Mouse (Mus musculus) forebrain, embryonic 10.5 days (tissue): ENCODE measurements around the gene Tmem229b. TPM values are rescaled to one million over a fixed set of nuclear protein-coding genes. Genes with fewer than 3 reads are reported as not detected.
"Not testable (repeated sequence)": the region's sequence is repeated elsewhere in the genome, so short reads cannot be mapped to it uniquely, and the experiment has no call there.

ENCODE experiments used
- DNase-seq: peaks from one replicate; pipeline ENCODE4 v3.0.0-alpha.2; 2017; ENCODE audit warnings: low spot score; ENCODE audit errors: extremely low spot score
- H3K27ac ChIP-seq: fragments of 300-500 bp; sonication (generic); 2 replicates; pipeline ENCODE4 v1.5.1; 2016; ENCODE audit warnings: mild to moderate bottlenecking
- H3K27me3 ChIP-seq: fragments of 300-500 bp; sonication (generic); 2 replicates; pipeline ENCODE4 v1.6.1; 2016; ENCODE audit warnings: mild to moderate bottlenecking; ENCODE audit not compliant: poor library complexity, severe bottlenecking
- H3K36me3 ChIP-seq: fragments of 300-500 bp; sonication (generic); replicated peaks from 2 replicates; pipeline ENCODE4 v1.6.1; 2016; ENCODE audit warnings: mild to moderate bottlenecking, moderate library complexity
- H3K4me1 ChIP-seq: fragments of 300-500 bp; sonication (generic); 2 replicates; pipeline ENCODE4 v1.6.1; 2016
- H3K4me3 ChIP-seq: fragments of 300-500 bp; sonication (generic); 2 replicates; pipeline ENCODE4 v1.5.1; 2016; ENCODE audit warnings: mild to moderate bottlenecking, moderate library complexity
- H3K9me3 ChIP-seq: fragments of 300-500 bp; sonication (generic); 2 replicates; pipeline ENCODE4 v1.6.1; 2016; ENCODE audit warnings: mild to moderate bottlenecking, moderate library complexity
- WGBS: fragments of 180-500 bp; shearing (Covaris S2); methylation state at CpG from one replicate; pipeline ENCODE4 v1.1.7; 2016; 5-methylcytosine and 5-hydroxymethylcytosine counted together
- polyA plus RNA-seq: library from polyadenylated mRNA; unstranded; fragments of >200 nt; fragmentation: Nextera tagmentation; extraction: Ambion mirVana; gene quantifications from 2 replicates; pipeline ENCODE4 v1.2.1, GENCODE M21; 2016

Tmem229b gene
- polyA plus RNA-seq, 1 experiment from 2014 or later: 5.0 TPM

- DNase-seq: no peak
- Histone ChIP-seq H3K27me3 (no peaks in the 10 kb centered on the region), H3K4me1 (peaks cover 5% of the 10 kb centered on the region; the same call in 1 of the 2 replicates), H3K9me3 (no peaks in the 10 kb centered on the region), H3K4me3 (no peak overlapping the region), H3K36me3 (no peaks in the 10 kb centered on the region), H3K27ac (no peak overlapping the region)
- WGBS: 62% methylated on average over 2 of the region's 2 CpGs
Measured at GRCm38 (mm10) chr12:78971649-78972048, 35.8 kb downstream of the Tmem229b start.

DNA sequence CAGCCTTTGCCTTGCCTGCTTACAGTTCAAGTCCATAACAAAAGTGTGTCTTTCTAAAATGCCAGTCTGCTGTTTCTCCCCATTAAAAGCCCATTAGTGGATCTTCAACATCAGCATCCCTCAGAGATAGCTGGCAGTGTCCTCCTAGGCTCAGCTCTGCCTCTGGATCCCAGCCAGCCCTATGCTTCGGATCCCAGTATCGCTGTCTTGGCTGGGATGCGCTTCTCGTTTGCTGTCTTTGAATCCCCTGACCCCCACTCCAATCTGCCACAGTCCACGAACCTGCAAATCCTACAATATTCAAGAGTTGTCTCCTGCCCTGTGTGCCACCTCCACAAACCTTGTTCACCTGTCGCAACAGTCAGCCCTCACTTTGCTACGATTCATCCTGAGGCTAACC is 36.7 kb downstream of the Tmem229b start:
- Histone ChIP-seq H3K27me3 (no peaks in the 10 kb centered on the region), H3K4me1 (peaks cover 5% of the 10 kb centered on the region; the same call in 1 of the 2 replicates), H3K27ac (no peak overlapping the region), H3K9me3 (no peaks in the 10 kb centered on the region), H3K4me3 (no peak overlapping the region), H3K36me3 (no peaks in the 10 kb centered on the region)
- DNase-seq: no peak
- 88% methylated on average over 7 of the region's 7 CpGs for WGBS

- H3K4me1 ChIP-seq: not testable (repeated sequence)
- WGBS: 91% methylated on average over 11 of the region's 11 CpGs
Measured at GRCm38 (mm10) chr12:78964496-78964895, 42.9 kb downstream of the Tmem229b start.

GRCm38 (mm10) chr12:78956405-78956804 is 51.0 kb downstream of the Tmem229b start:
- Histone ChIP-seq H3K27me3 (no peaks in the 10 kb centered on the region), H3K4me1 (no peaks in the 10 kb centered on the region), H3K9me3 (peaks cover 16% of the 10 kb centered on the region; the same call in 1 of the 2 replicates), H3K27ac (no peak overlapping the region), H3K36me3 (no peaks in the 10 kb centered on the region), H3K4me3 (no peak overlapping the region)
- WGBS: 85% methylated on average over 4 of the region's 4 CpGs
- DNase-seq: no peak

More at GRCm38 (mm10) chr12:78964496-78964895, 42.9 kb downstream of the Tmem229b start:
- not testable (repeated sequence) for H3K27me3 ChIP-seq, H3K4me3 ChIP-seq, H3K9me3 ChIP-seq, H3K27ac ChIP-seq, H3K36me3 ChIP-seq, DNase-seq

DNA sequence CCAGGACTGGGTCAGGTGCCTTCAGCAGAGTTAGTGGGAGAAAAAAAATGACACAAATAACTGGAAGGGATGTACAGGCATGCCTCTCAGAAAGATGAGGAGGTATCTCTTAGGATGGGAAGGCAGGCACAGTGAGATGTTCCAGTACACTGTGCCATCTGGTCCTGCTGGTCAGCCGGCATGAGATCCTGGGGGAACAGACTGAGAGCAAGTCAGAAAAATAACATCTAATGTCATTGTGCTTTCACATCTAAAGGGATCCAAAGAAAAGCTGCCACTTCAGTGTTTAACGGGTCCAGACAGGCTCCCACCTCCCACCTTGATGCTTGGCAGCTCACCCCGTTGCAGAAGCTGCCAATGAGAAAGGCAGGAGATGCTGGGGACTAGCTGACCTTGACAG is 54.9 kb downstream of the Tmem229b start:
- WGBS: 69% methylated on average over 3 of the region's 3 CpGs
- H3K9me3 ChIP-seq: peaks cover 16% of the 10 kb centered on the region; the same call in 1 of the 2 replicates
- H3K27me3 ChIP-seq: no peaks in the 10 kb centered on the region
- H3K36me3 ChIP-seq: no peaks in the 10 kb centered on the region
- H3K4me3 ChIP-seq: no peak overlapping the region
- H3K27ac ChIP-seq: no peak overlapping the region
- DNase-seq: no peak
- peaks cover 5% of the 10 kb centered on the region for H3K4me1 ChIP-seq

- H3K36me3 ChIP-seq: no peaks in the 10 kb centered on the region
- H3K9me3 ChIP-seq: peaks cover 14% of the 10 kb centered on the region; the same call in 1 of the 2 replicates
- H3K27ac ChIP-seq: no peak overlapping the region
- DNase-seq: no peak
- H3K27me3 ChIP-seq: no peaks in the 10 kb centered on the region
- 77% methylated on average over 11 of the region's 11 CpGs for WGBS
- H3K4me3 ChIP-seq: no peak overlapping the region
- H3K4me1 ChIP-seq: peaks cover 5% of the 10 kb centered on the region
Measured at GRCm38 (mm10) chr12:78952053-78952452, 55.4 kb downstream of the Tmem229b start.

DNA sequence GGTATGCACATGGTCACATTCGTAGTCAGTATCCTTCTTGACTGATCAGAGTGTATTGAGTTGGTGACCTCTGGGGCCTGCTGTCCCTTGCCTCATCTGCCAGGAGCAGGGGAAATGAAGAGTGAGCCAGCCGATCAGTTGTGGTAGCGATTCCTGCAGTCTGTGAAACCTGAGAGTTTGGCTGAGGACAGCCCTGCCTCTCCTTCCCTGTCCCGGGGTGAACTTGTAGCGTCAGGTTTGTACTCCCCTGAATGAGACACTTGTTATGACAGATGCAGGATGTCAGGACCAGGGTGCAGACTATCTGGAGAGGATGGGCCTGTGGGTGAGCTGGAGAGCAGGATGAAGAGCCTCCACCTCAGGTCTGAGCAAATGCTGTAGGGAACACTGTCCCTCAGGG is 59.8 kb downstream of the Tmem229b start:
- DNase-seq: no peak
- 73% methylated on average over 5 of the region's 5 CpGs for WGBS
- peaks cover 5% of the 10 kb centered on the region for H3K4me1 ChIP-seq

DNA sequence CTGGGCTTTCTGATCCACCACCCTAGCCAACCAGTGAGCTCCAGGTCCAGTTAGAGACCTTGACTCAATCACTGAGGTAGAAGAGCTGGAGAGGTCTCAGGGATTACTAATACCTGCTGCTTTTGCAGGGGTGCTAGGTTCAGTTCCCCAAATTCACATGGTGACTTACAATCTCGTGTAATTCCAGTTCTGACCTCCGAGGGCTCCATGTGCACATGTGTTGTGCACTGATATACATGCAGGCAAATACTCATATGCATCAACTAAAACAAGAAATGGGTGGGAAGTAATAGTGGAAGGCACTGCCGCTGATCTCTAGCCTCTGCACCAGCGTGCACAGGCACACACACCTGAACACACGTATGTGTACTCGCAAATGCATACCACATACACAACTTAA is 60.3 kb downstream of the Tmem229b start:
- WGBS: 88% methylated on average over 6 of the region's 6 CpGs
- Histone ChIP-seq H3K4me1 (peaks cover 5% of the 10 kb centered on the region), H3K9me3 (no peaks in the 10 kb centered on the region), H3K4me3 (no peak overlapping the region), H3K27ac (no peak overlapping the region), H3K27me3 (no peaks in the 10 kb centered on the region), H3K36me3 (no peaks in the 10 kb centered on the region)
- no peak for DNase-seq

More for the DNA sequence above, 59.8 kb downstream of the Tmem229b start:
- Histone ChIP-seq H3K27me3 (no peaks in the 10 kb centered on the region), H3K4me3 (no peak overlapping the region), H3K36me3 (no peaks in the 10 kb centered on the region), H3K27ac (no peak overlapping the region), H3K9me3 (no peaks in the 10 kb centered on the region)

- no peak overlapping the region for H3K27ac ChIP-seq
- no peak for DNase-seq
- no peaks in the 10 kb centered on the region for H3K4me1 ChIP-seq
- no peaks in the 10 kb centered on the region for H3K27me3 ChIP-seq
- 83% methylated on average over 6 of the region's 6 CpGs for WGBS
- H3K4me3 ChIP-seq: no peak overlapping the region
- H3K9me3 ChIP-seq: no peaks in the 10 kb centered on the region
- H3K36me3 ChIP-seq: no peaks in the 10 kb centered on the region
Measured at GRCm38 (mm10) chr12:78942931-78943330, 64.5 kb downstream of the Tmem229b start.

- no peaks in the 10 kb centered on the region for H3K9me3 ChIP-seq
- WGBS: 91% methylated on average over 5 of the region's 5 CpGs
- no peak overlapping the region for H3K4me3 ChIP-seq
- no peaks in the 10 kb centered on the region for H3K27me3 ChIP-seq
- no peaks in the 10 kb centered on the region for H3K4me1 ChIP-seq
- no peaks in the 10 kb centered on the region for H3K36me3 ChIP-seq
- H3K27ac ChIP-seq: no peak overlapping the region
- no peak for DNase-seq
Measured at GRCm38 (mm10) chr12:78940081-78940480, 67.3 kb downstream of the Tmem229b start.

DNA sequence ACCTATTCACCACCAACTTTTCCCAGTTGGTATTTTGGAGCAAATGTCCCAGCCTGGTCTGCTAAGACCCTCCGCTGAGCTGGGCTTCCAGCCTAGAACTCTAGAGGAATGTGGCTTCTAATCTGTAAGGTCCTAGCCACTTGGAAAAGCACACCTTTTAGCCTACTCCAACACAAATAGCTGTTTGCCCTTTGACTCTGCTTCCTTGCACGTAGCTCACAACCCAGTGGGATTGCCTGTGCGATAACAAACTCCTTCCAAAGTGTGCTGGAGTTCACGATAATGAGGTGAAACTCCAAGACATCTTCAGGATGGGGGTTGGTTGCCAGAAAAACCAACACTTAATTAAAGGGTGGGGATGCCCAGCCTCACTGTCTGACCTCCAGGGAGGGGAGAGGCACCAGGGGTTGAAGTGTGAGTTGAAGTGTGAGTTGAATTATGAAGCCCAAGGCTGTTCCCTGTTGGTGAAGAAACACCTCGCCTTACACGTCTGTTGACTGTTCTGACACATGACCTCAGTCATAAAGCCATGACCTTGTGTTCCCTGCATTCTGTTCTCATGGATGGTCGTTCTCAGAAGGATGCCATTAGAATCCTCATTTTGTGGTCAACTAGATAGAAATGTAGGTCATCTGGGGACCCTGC is 67.9 kb downstream of the Tmem229b start:
- Histone ChIP-seq H3K36me3 (no peaks in the 10 kb centered on the region), H3K9me3 (no peaks in the 10 kb centered on the region), H3K27me3 (no peaks in the 10 kb centered on the region), H3K27ac (no peak overlapping the region), H3K4me1 (no peaks in the 10 kb centered on the region), H3K4me3 (no peak overlapping the region)
- WGBS: 83% methylated on average over 7 of the region's 7 CpGs
- DNase-seq: no peak

- Histone ChIP-seq H3K36me3 (no peaks in the 10 kb centered on the region), H3K27ac (no peak overlapping the region), H3K27me3 (no peaks in the 10 kb centered on the region), H3K4me3 (no peak overlapping the region), H3K4me1 (no peaks in the 10 kb centered on the region), H3K9me3 (no peaks in the 10 kb centered on the region)
- 72% methylated on average over 4 of the region's 4 CpGs for WGBS
- no peak for DNase-seq
Measured at GRCm38 (mm10) chr12:78936494-78936893, 70.9 kb downstream of the Tmem229b start.

- no peak for DNase-seq
- H3K4me3 ChIP-seq: no peak overlapping the region
- H3K36me3 ChIP-seq: no peaks in the 10 kb centered on the region
- WGBS: 79% methylated on average over 1 of the region's 1 CpGs
- H3K27ac ChIP-seq: no peak overlapping the region
- no peaks in the 10 kb centered on the region for H3K4me1 ChIP-seq
- no peaks in the 10 kb centered on the region for H3K9me3 ChIP-seq
- H3K27me3 ChIP-seq: no peaks in the 10 kb centered on the region
Measured at GRCm38 (mm10) chr12:78929900-78930299, 77.5 kb downstream of the Tmem229b start.
